Mouse (Mus musculus) spleen, adult 2 months (tissue): ENCODE results near the gene Fam83e. TPM values are rescaled to one million over a fixed set of nuclear protein-coding genes. Genes with fewer than 3 reads are reported as not detected.
A peak's percentile ranks its signal among the peaks of the same experiment; 100 is the strongest.

Experiments
- DNase-seq, 2 experiments: peaks; one replicate each; pipeline versions ENCODE4 v3.0.0 to v3.0.0-alpha.2; 2012 to 2021; ENCODE audit warnings: low spot score in 2 of 2, low read depth in 1 of 2
- H3K27ac ChIP-seq: fragments of 200-500 bp; 2 replicates; pipeline ENCODE4 v1.5.1; 2012; ENCODE audit warnings: low read length, inconsistent platforms; ENCODE audit not compliant: insufficient read depth
- H3K27me3 ChIP-seq: fragments of 200-500 bp; 2 replicates; pipeline ENCODE4 v1.6.1; 2012; ENCODE audit warnings: mild to moderate bottlenecking, moderate library complexity, low read length, inconsistent platforms; ENCODE audit not compliant: control insufficient read depth, insufficient read depth
- H3K36me3 ChIP-seq: fragments of 200-500 bp; 2 replicates; pipeline ENCODE4 v1.6.1; 2012; ENCODE audit warnings: mild to moderate bottlenecking, low read length, inconsistent platforms; ENCODE audit not compliant: control insufficient read depth, insufficient read depth
- H3K4me1 ChIP-seq: fragments of 200-500 bp; 2 replicates; pipeline ENCODE4 v1.6.1; 2011; ENCODE audit warnings: inconsistent platforms; ENCODE audit not compliant: control insufficient read depth, insufficient read depth, insufficient read length
- H3K4me3 ChIP-seq: fragments of 200-500 bp; 2 replicates; pipeline ENCODE4 v1.5.1; 2011; ENCODE audit warnings: mild to moderate bottlenecking, inconsistent platforms; ENCODE audit not compliant: insufficient read depth, insufficient read length; ENCODE audit errors: extremely low read depth
- CTCF ChIP-seq: fragments of 200-500 bp; IDR thresholded peaks from 2 replicates; pipeline ENCODE4 v1.5.1; 2011; ENCODE audit warnings: mild to moderate bottlenecking, inconsistent platforms; ENCODE audit not compliant: insufficient read depth, insufficient read length, insufficient replicate concordance; ENCODE audit errors: extremely low read depth
- POLR2A ChIP-seq: fragments of 200-500 bp; IDR thresholded peaks from 2 replicates; pipeline ENCODE4 v1.6.1; 2011; ENCODE audit warnings: low read depth, low read length, inconsistent platforms
- WGBS: fragments of 180-500 bp; shearing (Covaris S2); methylation state at CpG from one replicate; pipeline ENCODE4 v1.1.7; 2018; 5-methylcytosine and 5-hydroxymethylcytosine counted together
- polyA plus RNA-seq: library from polyadenylated mRNA; depleted of rRNA; stranded (reverse); fragments of >200 nt; gene quantifications from 2 replicates; pipeline ENCODE4 v1.2.3, GENCODE M21; 2012

Fam83e gene
- polyA plus RNA-seq, 1 experiment, result 0.09 TPM

- no peaks in the 10 kb centered on the region for H3K36me3 ChIP-seq
- TF ChIP-seq CTCF (no peak), POLR2A (no peak)
- H3K4me3 ChIP-seq, result no peak overlapping the region
- 25% methylated on average over 6 of the region's 6 CpGs for WGBS
- H3K4me1 ChIP-seq, result peaks cover 4% of the 10 kb centered on the region; the same call in 1 of the 2 replicates
- H3K27me3 ChIP-seq, result peaks cover 7% of the 10 kb centered on the region
- DNase-seq, result no peak
- H3K27ac ChIP-seq, result 0 out of 2 replicates have a peak overlapping the region, but pooled peaks have one; percentile 28
Measured at GRCm38 (mm10) chr7:45695098-45695497, 25.9 kb upstream of the Fam83e start.

GRCm38 (mm10) chr7:45697894-45698293 lies 23.1 kb upstream of the Fam83e start:
- H3K36me3 ChIP-seq, result no peaks in the 10 kb centered on the region
- TF ChIP-seq CTCF (no peak), POLR2A (no peak)
- no peak for DNase-seq
- H3K4me3 ChIP-seq, result no peak overlapping the region
- peaks cover 10% of the 10 kb centered on the region for H3K4me1 ChIP-seq
- no peak overlapping the region for H3K27ac ChIP-seq
- H3K27me3 ChIP-seq, result peaks cover 11% of the 10 kb centered on the region
- 83% methylated on average over 7 of the region's 7 CpGs for WGBS

GRCm38 (mm10) chr7:45699523-45700141 lies 21.4 kb upstream of the Fam83e start, which contains the start of gene Car11:
Gene Car11 (plus strand): TSS chr7:45699843.
- Histone ChIP-seq H3K27ac (no peak within 1 kb of the TSS), H3K4me3 (peak within 1 kb of the TSS; percentile 18; the same call in 1 of the 2 replicates), H3K4me1 (peaks cover 18% of the 10 kb centered on the region), H3K36me3 (no peaks in the 10 kb centered on the region), H3K27me3 (peaks cover 11% of the 10 kb centered on the region)
- TF ChIP-seq POLR2A (no peak), CTCF (no peak)
- DNase-seq, result no peak
- 14% methylated on average over 36 of the region's 36 CpGs for WGBS

- Histone ChIP-seq H3K36me3 (no peaks in the 10 kb centered on the region), H3K27ac (no peak overlapping the region), H3K4me3 (peak overlapping the region; percentile 18; the same call in 1 of the 2 replicates), H3K27me3 (peaks cover 11% of the 10 kb centered on the region), H3K4me1 (peaks cover 18% of the 10 kb centered on the region)
- 4% methylated on average over 20 of the region's 20 CpGs for WGBS
- TF ChIP-seq CTCF (no peak), POLR2A (no peak)
- DNase-seq, result peak in 1 of 2 experiments; percentile 70
Measured at GRCm38 (mm10) chr7:45700301-45701015, 20.6 kb upstream of the Fam83e start.

GRCm38 (mm10) chr7:45701072-45701471 lies 19.9 kb upstream of the Fam83e start:
- Histone ChIP-seq H3K27me3 (peaks cover 11% of the 10 kb centered on the region), H3K27ac (no peak overlapping the region), H3K4me3 (no peak overlapping the region), H3K36me3 (no peaks in the 10 kb centered on the region), H3K4me1 (peaks cover 18% of the 10 kb centered on the region)
- TF ChIP-seq CTCF (no peak), POLR2A (no peak)
- 57% methylated on average over 11 of the region's 11 CpGs for WGBS
- DNase-seq, result no peak

- no peak for DNase-seq
- Histone ChIP-seq H3K4me1 (peaks cover 18% of the 10 kb centered on the region), H3K4me3 (no peak overlapping the region), H3K27ac (no peak overlapping the region), H3K36me3 (no peaks in the 10 kb centered on the region), H3K27me3 (peaks cover 11% of the 10 kb centered on the region)
- 92% methylated on average over 11 of the region's 11 CpGs for WGBS
- TF ChIP-seq POLR2A (no peak), CTCF (no peak)
Measured at GRCm38 (mm10) chr7:45701607-45702006, 19.4 kb upstream of the Fam83e start.

- DNase-seq, result no peak
- Histone ChIP-seq H3K4me1 (peaks cover 19% of the 10 kb centered on the region), H3K27me3 (peaks cover 11% of the 10 kb centered on the region), H3K4me3 (no peak overlapping the region), H3K27ac (no peak overlapping the region), H3K36me3 (no peaks in the 10 kb centered on the region)
- TF ChIP-seq POLR2A, result no peak
- TF ChIP-seq CTCF, result no peak
- WGBS, result 93% methylated on average over 11 of the region's 11 CpGs
Measured at GRCm38 (mm10) chr7:45702316-45702715, 18.7 kb upstream of the Fam83e start.
